Mouse (Mus musculus) cerebellum, postnatal 36 days (tissue): ENCODE data around the gene Aqp7.
"Not testable (repeated sequence)": the region's sequence is repeated elsewhere in the genome, so short reads cannot be mapped to it uniquely, and the experiment has no call there.

Experiments used
- DNase-seq, 2 experiments: peaks; one replicate each; pipeline ENCODE4 v3.0.0; 2021 to 2022; ENCODE audit warnings: mixed read lengths in 2 of 2

Gene Aqp7

GRCm38 (mm10) chr4:41047524-41048271 lies at the start of gene Aqp7:
Aqp7 (minus strand) TSS chr4:41048139.
- no peak for DNase-seq

GRCm38 (mm10) chr4:41097381-41097780 lies 49.4 kb upstream of the Aqp7 start:
- no peak for DNase-seq

GRCm38 (mm10) chr4:41096794-41097193 lies 48.9 kb upstream of the Aqp7 start:
- no peak for DNase-seq

DNA sequence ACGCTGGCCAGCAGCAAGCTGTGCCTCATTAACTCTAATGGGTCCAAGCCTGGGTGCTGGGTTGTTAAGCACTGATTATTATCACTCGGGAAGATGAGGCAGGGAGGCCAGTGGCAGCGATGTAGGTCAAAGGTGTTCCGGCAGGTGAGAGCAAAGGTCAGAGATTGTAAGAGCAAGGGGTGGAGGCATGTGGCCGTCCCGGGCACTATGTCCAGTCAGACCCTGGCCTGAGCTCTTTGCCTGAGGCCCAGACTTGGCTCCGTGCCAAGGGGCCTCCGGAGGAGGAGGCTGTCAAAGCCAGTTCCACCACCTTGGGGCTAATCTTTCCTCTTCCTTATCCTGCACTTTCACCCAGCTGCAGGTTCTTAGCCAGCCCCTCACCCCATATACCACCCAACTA lies 48.2 kb upstream of the Aqp7 start:
- DNase-seq, result no peak

GRCm38 (mm10) chr4:41094361-41094760 lies 46.4 kb upstream of the Aqp7 start:
- DNase-seq, result no peak

DNA sequence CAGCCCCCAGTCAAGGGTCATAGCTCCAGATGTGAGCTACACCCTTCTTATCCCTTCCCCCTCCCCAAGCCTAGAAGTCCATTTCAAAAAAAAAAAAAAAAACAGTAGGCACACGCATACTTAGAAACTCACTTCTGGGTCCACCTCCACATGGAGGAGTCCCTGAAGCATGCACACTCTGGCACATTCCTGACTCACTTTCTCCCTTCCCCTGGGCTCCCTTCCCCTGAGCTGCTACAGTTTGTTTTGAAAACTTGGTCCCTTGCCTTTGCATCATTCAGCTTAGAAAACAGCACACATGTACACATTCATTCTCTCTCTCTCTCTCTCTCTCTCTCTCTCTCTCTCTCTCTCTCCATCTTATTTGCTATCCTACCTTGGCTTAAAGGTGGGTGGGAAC lies 45.0 kb upstream of the Aqp7 start:
- DNase-seq, result no peak

DNA sequence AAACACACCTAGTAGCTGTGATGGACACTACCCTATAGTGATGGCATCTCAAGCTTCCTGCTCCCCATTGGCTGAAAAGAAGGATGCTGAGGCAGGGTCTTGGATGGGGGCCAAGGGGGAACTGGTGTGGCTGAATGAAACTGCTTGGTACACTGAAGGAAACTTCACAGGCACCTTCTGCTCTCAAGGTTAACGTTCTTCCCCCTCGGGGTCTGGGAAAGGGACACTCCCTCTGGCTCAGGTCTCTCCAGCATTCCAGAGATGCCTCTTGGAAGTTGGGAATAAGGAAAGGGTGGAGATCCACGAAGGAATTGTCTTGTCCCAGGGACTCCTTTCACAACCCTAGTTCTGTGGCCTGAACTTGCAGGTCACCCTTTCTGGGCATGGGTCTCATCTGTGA lies 43.5 kb upstream of the Aqp7 start:
- DNase-seq, result no peak

GRCm38 (mm10) chr4:41089705-41090104 lies 41.8 kb upstream of the Aqp7 start:
- DNase-seq, result no peak

DNA sequence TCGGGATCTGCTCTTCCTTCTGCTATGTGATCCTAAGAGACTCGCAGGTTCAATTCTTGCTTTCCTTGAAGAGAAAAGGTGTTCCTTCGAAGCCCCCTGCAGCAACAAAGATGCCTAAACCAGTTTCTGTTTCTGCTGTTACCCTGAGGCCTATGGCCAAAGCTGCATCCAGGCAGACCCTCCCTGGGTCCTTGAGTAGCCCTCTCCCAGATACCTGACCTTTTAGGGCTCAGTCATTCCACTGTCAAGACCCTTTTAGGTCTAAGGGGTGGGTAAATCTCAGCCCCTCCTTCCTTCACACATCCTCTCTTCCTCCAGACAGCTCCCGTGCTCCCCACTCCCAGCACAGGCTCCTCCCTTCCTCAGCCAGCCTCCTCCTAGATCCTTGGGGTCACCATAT lies 41.2 kb upstream of the Aqp7 start:
- DNase-seq, result no peak

DNA sequence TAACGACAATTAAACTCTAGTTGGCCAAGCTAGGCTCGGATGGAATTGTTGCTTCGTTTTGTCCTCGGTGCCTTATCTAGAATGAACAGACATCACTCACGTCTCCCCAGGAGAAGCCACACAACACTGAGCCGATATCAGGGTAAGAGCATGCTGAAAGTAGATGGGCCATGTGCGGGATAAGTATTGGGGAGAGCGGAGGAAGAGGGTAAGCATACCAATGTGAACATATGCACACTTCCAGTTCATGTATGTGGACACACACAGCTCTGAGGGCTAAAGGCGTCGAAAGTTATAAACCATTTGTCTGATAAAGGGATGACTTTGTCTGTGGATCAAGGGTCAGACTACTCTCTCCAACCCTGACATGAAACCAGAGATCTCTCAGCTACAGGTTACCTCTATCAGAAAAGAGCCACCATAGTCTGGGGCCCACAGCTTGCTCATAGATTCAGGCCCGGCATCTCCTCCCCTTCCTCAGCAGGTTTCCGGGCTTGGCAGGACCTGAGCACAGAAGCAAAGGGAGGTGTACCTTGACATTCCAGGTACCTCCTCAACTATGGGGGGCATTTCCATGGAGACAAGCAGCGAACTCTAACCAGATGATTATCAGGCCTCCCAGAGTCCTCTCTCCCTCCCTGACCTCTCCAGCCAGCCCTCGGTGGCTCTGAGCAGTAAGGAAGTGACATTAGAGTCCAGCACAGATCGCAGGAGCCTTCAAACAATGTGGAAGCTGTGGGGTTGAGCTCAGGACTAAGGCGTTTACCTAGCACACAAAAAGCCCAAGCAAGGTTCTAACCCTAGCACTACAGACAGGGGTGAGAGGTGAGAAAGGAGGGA lies 39.7 kb upstream of the Aqp7 start:
- DNase-seq, result no peak

GRCm38 (mm10) chr4:41086947-41087346 lies 39.0 kb upstream of the Aqp7 start:
- DNase-seq, result no peak

GRCm38 (mm10) chr4:41084819-41085218 lies 36.9 kb upstream of the Aqp7 start:
- no peak for DNase-seq

DNA sequence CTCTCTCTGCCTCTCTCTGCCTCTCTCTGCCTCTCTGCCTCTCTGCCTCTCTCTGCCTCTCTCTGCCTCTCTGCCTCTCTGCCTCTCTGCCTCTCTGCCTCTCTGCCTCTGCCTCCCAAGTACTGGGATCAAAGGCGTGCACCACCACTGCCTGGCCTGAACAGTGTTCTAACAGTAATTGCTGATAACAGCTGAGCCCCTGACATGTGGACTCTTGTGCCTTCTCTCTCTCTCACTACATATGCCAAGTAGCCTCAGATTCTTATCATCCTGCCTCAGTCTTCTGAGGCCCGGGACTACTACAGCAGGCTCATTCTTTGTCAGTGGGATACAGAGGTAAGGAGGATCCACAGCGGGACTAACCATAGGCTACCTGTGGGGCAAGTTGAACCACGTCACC lies 34.9 kb upstream of the Aqp7 start:
- not testable (repeated sequence) for DNase-seq

DNA sequence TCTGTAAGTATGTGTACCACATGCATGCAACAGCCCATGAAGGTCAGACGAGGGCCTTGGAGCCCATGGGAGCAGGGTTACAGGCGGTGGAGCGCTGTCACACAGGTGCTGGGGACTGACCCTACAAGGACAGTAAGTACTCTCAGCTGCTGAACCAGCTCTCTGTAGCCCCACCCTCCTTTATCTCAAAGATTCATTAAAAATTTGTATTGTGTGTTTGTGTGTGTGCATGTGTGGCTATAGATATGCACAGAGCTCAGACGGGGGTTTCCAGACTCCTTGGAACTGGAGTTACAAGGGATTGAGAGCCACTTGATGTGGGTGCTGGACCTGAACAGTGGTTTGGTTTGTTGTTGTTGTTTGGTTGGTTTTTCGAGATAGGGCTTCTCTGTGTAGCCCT lies 33.8 kb upstream of the Aqp7 start:
- DNase-seq, result no peak

DNA sequence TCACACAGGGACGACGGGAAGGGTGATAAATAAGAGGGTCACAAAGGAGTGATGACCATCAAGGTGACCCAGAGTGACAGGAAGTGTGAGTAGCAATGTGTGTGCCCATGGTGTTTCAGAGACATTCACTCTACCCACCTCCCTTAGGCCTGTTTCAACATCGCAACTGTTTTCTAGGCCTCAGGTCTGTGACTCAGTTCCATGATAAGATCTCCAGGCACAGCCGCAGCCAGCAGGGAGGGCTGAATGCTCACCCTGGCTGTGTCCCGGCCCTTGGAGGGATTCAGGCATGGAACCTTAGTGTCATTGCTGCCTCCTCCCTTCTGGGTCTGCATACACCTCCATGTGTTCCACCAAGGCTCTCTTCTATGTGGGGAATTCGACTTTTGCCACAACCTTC lies 30.8 kb upstream of the Aqp7 start:
- no peak for DNase-seq

DNA sequence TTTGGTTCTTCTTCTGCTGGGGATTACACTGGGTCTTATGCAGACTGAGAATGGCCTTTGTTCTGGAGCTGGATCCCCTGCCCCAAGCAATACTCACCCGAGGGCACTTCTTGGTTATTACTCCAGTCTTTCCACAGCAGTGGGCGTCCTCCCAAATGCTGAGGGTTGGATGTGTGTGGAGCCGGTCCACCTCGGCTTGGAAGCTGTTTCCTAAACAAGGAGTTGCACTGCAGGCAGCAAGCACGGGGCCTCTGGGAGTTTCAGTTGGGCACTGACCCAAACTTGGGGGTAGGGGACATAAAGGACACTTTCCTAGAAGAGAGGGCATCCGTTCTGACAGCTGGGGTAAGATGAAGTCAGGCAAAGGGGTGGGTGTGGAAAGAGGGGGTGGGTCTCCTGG lies 26.5 kb upstream of the Aqp7 start:
- no peak for DNase-seq

DNA sequence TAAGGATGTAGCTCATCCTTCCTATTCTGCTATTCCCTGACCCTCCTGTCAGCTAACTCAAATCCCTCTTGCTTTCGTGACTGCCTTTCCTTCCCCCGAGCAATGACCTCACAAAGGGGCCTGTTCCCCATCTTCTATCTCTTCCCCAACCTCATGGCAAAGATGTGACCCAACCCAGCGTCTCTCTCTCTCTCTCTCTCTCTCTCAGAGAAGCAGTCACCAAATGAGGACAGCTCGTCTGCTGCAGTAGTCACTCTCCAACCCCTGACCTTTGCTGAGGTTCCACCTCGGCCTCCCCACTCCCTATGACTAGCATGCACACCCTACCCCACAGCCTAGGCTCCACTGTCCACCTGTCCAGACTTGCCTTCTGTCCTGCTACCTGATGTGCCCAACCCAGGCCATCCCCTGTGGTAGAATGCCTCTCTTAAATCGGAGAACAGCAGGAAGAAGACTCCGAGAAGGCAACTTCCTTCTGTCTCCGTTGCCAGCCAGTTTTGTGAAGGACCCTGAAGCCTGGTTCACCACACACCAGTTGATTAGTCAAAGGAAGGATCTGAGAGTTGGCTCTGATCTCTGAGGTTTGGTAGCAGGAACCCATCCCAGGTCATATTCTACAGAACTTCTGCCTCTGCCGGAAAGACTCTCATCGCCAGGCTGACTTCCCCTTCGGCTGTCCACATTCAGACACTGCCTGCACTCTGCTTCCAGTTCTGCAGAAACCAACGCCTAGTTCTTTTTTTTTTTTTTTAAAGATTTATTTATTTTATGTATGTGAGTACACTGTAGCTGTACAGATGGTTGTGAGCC lies 25.3 kb upstream of the Aqp7 start:
- no peak for DNase-seq

DNA sequence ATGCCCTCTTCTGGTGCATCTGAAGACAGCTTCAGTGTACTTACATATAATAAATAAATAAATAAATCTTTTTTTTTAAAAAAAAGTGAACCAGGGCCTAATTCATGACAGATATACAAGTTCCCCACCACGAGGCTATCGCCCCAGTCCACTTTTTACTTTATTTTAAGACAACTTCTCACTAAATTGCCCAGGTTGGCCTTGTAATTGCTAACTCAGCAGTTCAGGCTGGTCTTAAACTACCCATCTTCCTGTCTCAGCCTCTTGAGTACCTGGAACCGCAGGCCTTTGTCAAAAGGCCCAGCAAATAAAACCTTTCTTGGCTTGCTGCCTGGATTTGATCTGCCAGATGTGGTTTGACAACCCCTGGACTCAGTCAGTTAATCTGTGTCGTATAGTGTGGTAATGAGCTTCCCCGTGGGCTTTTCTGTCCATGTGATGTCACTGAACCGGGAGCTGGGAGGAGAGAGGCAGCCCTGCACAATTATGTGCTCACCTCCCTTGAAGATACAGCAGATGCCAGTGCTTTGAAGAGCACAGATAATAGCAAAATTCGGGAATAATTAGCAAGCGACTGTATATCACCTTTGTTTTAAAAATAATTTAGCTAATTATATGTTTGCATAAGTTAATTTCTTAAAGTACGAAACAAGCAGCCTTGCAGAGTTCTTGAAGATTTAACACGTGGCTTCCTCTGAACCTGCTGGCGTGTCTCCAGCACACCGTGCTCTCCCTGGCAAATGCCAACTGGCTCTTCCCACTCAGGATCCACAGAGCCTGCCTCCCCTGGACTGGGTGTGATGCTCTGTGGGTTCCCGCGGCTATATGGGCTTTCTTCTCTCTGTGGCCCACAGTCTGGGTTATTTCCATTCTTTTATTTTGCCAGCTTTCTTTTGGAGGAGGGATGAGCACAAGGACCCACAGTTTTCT lies 23.8 kb upstream of the Aqp7 start:
- DNase-seq, result peak; percentile 46 to 60

- DNase-seq, result no peak
These were observed 17.3 kb upstream of the Aqp7 start for GRCm38 (mm10) chr4:41065196-41065595.

GRCm38 (mm10) chr4:41063894-41064673 lies 16.1 kb upstream of the Aqp7 start:
- peak in 1 of 2 experiments; percentile 14 for DNase-seq

DNA sequence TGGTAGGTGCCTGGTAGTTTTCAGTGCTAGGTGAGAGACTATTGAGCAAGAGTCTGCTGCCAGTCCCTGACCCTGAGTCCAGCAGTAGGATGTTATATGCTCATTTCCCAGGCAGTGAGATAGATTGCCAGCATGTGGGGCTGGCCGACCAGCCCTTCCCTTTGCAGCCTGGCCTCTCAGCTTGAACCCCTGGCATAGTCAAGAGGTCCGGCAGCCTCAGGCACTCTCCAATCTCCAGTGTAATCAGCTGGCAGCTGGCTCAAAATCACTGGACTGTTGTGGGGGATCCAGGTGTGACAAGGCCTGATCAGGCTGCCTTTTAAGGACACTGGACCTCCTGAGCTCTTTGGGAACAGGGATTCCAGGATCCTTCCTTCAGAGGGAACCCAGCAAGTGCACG lies 15.4 kb upstream of the Aqp7 start:
- DNase-seq, result no peak
